Mouse (Mus musculus): Measurements from ENCODE around the gene Srrt. TPM values are rescaled to one million over a fixed set of nuclear protein-coding genes. Genes with fewer than 3 reads are reported as not detected.

The Srrt gene
- total and polyA plus RNA-seq, 2 experiments: 20.7 to 61.5 TPM

DNA sequence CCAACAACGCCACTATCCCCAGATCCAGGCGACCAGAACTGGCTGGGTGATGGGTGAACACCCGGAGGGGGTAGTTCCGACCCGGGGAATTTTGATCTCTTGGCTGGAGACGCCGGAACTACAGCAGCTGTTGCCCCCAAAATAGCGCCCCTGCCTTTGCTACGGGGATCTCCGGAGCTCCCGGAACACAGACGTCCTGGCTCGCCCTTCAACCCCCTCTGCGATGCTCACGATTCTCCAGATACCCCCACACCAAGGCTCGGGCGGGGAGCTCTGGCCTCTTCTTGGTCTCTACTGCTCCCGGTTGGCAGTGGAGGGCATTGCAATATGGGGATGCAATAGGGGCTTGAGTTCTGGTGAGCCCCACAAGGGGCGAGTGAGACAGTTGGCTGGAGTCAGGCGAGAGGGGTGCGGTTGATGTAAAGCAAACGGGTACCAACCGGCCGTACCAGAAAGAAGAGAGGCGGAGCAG is 18.4 kb downstream of the Srrt start:
- Histone ChIP-seq H3K27me3 (ENCODE audit: control insufficient read depth, insufficient read depth, low read length) (peaks cover 10% of the 10 kb centered on the region; the same call in 1 of the 2 replicates), H3K27ac (replicated peaks; ENCODE audit: insufficient read depth, low read depth, low read length) (no peak overlapping the region), H3K36me3 (ENCODE audit: control insufficient read depth, insufficient read depth, low read length) (no peaks in the 10 kb centered on the region), H3K9ac (ENCODE audit: low read depth, low read length) (no peak overlapping the region), H3K4me3 (ENCODE audit: insufficient read depth, low read depth, low read length) (no peak overlapping the region), H3K79me2 (ENCODE audit: control insufficient read depth, insufficient read depth, low read length) (no peaks in the 10 kb centered on the region), H3K4me1 (ENCODE audit: control insufficient read depth, insufficient read depth, low read length) (0 out of 2 replicates have a peak, but pooled peaks cover 3% of the 10 kb centered on the region)
- no peak for DNase-seq (ENCODE audit: extremely low read depth, low read depth, low spot score)
- TF ChIP-seq POLR2A (IDR thresholded peaks at IDR 0.05; ENCODE audit: extremely low read depth, insufficient read depth, low read length) (no peak), CTCF (IDR thresholded peaks at IDR 0.05; ENCODE audit: low read depth, low read length) (no peak)
- WGBS: 14% methylated on average over 25 of the region's 25 CpGs

- Histone ChIP-seq H3K9ac (ENCODE audit: low read depth, low read length) (0 out of 2 replicates have a peak overlapping the region, but pooled peaks have one; percentile 18), H3K4me3 (ENCODE audit: insufficient read depth, low read depth, low read length) (peak overlapping the region; percentile 38; the same call in 1 of the 2 replicates), H3K27ac (replicated peaks; ENCODE audit: insufficient read depth, low read depth, low read length) (no peak overlapping the region), H3K27me3 (ENCODE audit: control insufficient read depth, insufficient read depth, low read length) (peaks cover 10% of the 10 kb centered on the region; the same call in 1 of the 2 replicates), H3K36me3 (ENCODE audit: control insufficient read depth, insufficient read depth, low read length) (no peaks in the 10 kb centered on the region), H3K4me1 (ENCODE audit: control insufficient read depth, insufficient read depth, low read length) (0 out of 2 replicates have a peak, but pooled peaks cover 3% of the 10 kb centered on the region), H3K79me2 (ENCODE audit: control insufficient read depth, insufficient read depth, low read length) (no peaks in the 10 kb centered on the region)
- no peak for TF ChIP-seq POLR2A (IDR thresholded peaks at IDR 0.05; ENCODE audit: extremely low read depth, insufficient read depth, low read length)
- TF ChIP-seq CTCF (IDR thresholded peaks at IDR 0.05; ENCODE audit: low read depth, low read length): no peak
- WGBS: 2% methylated on average over 53 of the region's 65 CpGs
- no peak for DNase-seq (ENCODE audit: extremely low read depth, low read depth, low spot score)
Observed at GRCm38 (mm10) chr5:137287953-137288743, 19.3 kb downstream of the Srrt start.

DNA sequence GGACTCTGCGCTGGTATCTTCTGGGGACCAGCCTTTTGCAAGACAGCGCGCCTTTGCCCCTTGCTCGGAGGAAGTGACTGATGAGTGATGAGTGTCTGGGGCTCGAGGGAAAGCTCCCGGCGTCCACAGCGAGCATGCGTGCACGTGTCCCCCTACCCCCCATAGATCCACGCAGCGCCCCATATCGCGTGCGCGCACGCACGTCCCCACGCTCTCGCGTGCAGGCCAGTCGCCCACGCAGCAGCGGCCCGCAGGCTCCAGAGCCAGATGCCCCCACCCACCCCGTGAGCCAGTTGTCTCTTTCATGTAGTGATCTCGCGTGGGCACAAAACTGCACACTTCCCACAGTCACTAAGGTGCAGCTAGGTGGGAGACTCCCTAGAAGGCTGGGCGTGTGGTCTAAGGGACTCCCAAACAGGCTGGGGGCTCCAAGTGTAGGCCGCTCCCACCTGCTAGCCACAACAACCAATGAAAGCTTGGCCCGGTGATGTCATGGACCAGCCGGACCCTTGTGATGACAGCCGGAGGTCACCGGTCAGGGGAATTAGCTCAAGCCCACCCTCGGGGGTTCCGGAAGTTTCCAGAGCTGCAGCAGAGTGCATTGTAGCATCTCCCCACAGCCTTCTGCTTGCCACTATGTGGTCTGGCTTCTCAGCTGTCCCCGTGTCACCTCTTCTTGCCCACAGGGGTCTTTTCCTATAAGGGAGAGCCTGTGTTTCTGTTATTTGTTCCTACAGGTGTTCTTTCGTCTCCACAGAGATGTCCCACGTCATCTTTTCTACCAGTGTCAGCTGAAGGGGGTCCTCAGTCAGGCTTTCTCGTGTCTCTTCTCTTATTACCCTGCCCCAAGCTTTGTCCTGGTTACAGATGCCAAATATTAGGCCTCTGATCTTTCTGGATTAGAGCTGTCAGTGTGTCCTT is 20.2 kb downstream of the Srrt start, which contains the start of gene Ache:
Gene Ache (plus strand): TSS at position 488 of the 921 bp plus-strand sequence.
- Histone ChIP-seq H3K4me1 (ENCODE audit: control insufficient read depth, insufficient read depth, low read length) (0 out of 2 replicates have a peak, but pooled peaks cover 3% of the 10 kb centered on the region), H3K27me3 (ENCODE audit: control insufficient read depth, insufficient read depth, low read length) (peaks cover 10% of the 10 kb centered on the region; the same call in 1 of the 2 replicates), H3K9ac (ENCODE audit: low read depth, low read length) (peak within 1 kb of the TSS; percentile 18; the same call in 1 of the 2 replicates), H3K4me3 (ENCODE audit: insufficient read depth, low read depth, low read length) (peak within 1 kb of the TSS; percentile 38; the same call in 1 of the 2 replicates), H3K27ac (replicated peaks; ENCODE audit: insufficient read depth, low read depth, low read length) (no peak within 1 kb of the TSS), H3K36me3 (ENCODE audit: control insufficient read depth, insufficient read depth, low read length) (no peaks in the 10 kb centered on the region), H3K79me2 (ENCODE audit: control insufficient read depth, insufficient read depth, low read length) (no peaks in the 10 kb centered on the region)
- TF ChIP-seq POLR2A (IDR thresholded peaks at IDR 0.05; ENCODE audit: extremely low read depth, insufficient read depth, low read length) (no peak), CTCF (IDR thresholded peaks at IDR 0.05; ENCODE audit: low read depth, low read length) (no peak)
- WGBS: 6% methylated on average over 40 of the region's 40 CpGs
- no peak for DNase-seq (ENCODE audit: extremely low read depth, low read depth, low spot score)

DNA sequence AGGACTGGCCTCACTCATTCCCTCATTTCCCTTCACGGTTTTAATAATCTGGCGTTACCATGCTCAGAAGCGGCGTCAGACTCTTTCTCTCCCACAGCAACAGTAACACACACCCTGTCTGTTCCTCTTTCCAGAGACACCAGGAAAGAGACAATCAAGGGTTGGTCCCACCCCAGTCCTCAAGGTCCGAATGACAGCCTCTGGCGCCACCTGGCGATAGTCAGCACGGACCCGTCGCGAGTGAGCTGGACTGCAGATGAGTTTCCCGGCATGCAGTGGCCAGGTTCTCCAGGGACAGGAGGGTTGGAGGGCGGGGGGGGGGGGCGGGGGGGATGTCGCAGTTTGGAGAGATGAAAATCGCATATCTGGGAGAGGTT is 20.8 kb downstream of the Srrt start:
- Histone ChIP-seq H3K4me1 (ENCODE audit: control insufficient read depth, insufficient read depth, low read length) (0 out of 2 replicates have a peak, but pooled peaks cover 3% of the 10 kb centered on the region), H3K79me2 (ENCODE audit: control insufficient read depth, insufficient read depth, low read length) (no peaks in the 10 kb centered on the region), H3K27ac (replicated peaks; ENCODE audit: insufficient read depth, low read depth, low read length) (no peak overlapping the region), H3K4me3 (ENCODE audit: insufficient read depth, low read depth, low read length) (no peak overlapping the region), H3K9ac (ENCODE audit: low read depth, low read length) (no peak overlapping the region), H3K27me3 (ENCODE audit: control insufficient read depth, insufficient read depth, low read length) (peaks cover 10% of the 10 kb centered on the region; the same call in 1 of the 2 replicates), H3K36me3 (ENCODE audit: control insufficient read depth, insufficient read depth, low read length) (no peaks in the 10 kb centered on the region)
- TF ChIP-seq POLR2A (IDR thresholded peaks at IDR 0.05; ENCODE audit: extremely low read depth, insufficient read depth, low read length) (no peak), CTCF (IDR thresholded peaks at IDR 0.05; ENCODE audit: low read depth, low read length) (peak; percentile 94)
- DNase-seq (ENCODE audit: extremely low read depth, low read depth, low spot score): peak; percentile 33
- 3% methylated on average over 16 of the region's 16 CpGs for WGBS

DNA sequence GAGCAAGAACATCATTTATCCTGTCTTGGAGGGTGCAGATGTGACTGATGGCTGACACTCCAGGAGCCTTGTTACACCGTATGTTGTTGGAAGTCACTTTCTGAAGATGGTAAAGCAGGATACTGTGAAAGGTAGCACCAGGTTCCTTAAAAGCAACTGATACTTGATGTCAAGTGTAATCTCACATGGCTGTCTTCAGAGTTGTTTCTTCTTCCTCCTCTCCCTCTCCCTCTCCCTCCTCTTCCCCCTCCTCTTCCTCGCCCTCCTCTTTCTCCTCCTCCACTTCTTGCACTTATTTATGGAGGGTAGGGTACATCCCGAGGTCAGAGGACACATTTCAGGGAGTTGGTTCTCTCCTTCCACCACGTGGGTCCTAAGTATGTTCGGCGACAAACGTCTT is 21.5 kb downstream of the Srrt start:
- Histone ChIP-seq H3K27ac (replicated peaks; ENCODE audit: insufficient read depth, low read depth, low read length) (no peak overlapping the region), H3K4me1 (ENCODE audit: control insufficient read depth, insufficient read depth, low read length) (0 out of 2 replicates have a peak, but pooled peaks cover 3% of the 10 kb centered on the region), H3K4me3 (ENCODE audit: insufficient read depth, low read depth, low read length) (no peak overlapping the region), H3K36me3 (ENCODE audit: control insufficient read depth, insufficient read depth, low read length) (no peaks in the 10 kb centered on the region), H3K27me3 (ENCODE audit: control insufficient read depth, insufficient read depth, low read length) (peaks cover 10% of the 10 kb centered on the region; the same call in 1 of the 2 replicates), H3K79me2 (ENCODE audit: control insufficient read depth, insufficient read depth, low read length) (no peaks in the 10 kb centered on the region), H3K9ac (ENCODE audit: low read depth, low read length) (no peak overlapping the region)
- whole genome bisulfite sequencing: 50% methylated on average over 7 of the region's 7 CpGs
- no peak for TF ChIP-seq POLR2A (IDR thresholded peaks at IDR 0.05; ENCODE audit: extremely low read depth, insufficient read depth, low read length)
- TF ChIP-seq CTCF (IDR thresholded peaks at IDR 0.05; ENCODE audit: low read depth, low read length): no peak
- DNase-seq (ENCODE audit: extremely low read depth, low read depth, low spot score): no peak
